Mouse (Mus musculus): ENCODE results near the gene Mlycd.
"Not testable (repeated sequence)": the region's sequence is repeated elsewhere in the genome, so short reads cannot be mapped to it uniquely, and the experiment has no call there.

Gene Mlycd

GRCm38 (mm10) chr8:119394524-119395026, at the start of gene Mlycd:
Gene Mlycd (plus strand): TSS chr8:119394878.
- peak; percentile 84 for DNase-seq (ENCODE audit: low spot score in 2 of 2)

- DNase-seq (ENCODE audit: low spot score in 2 of 2), result peak in 1 of 2 experiments; percentile 5
Observed at GRCm38 (mm10) chr8:119345029-119345682, 49.5 kb upstream of the Mlycd start.

GRCm38 (mm10) chr8:119345683-119346075, 49.0 kb upstream of the Mlycd start:
- peak; percentile 8 to 20 for DNase-seq (ENCODE audit: low spot score in 2 of 2)

GRCm38 (mm10) chr8:119351647-119352046, 43.0 kb upstream of the Mlycd start:
- no peak for DNase-seq (ENCODE audit: low spot score in 2 of 2)

- no peak for DNase-seq (ENCODE audit: low spot score in 2 of 2)
Observed at GRCm38 (mm10) chr8:119352977-119353658, 41.6 kb upstream of the Mlycd start.

- no peak for DNase-seq (ENCODE audit: low spot score in 2 of 2)
Observed at GRCm38 (mm10) chr8:119353659-119354023, 41.0 kb upstream of the Mlycd start.

GRCm38 (mm10) chr8:119356631-119357030, 38.0 kb upstream of the Mlycd start:
- DNase-seq (ENCODE audit: low spot score in 2 of 2), result not testable (repeated sequence)

DNA sequence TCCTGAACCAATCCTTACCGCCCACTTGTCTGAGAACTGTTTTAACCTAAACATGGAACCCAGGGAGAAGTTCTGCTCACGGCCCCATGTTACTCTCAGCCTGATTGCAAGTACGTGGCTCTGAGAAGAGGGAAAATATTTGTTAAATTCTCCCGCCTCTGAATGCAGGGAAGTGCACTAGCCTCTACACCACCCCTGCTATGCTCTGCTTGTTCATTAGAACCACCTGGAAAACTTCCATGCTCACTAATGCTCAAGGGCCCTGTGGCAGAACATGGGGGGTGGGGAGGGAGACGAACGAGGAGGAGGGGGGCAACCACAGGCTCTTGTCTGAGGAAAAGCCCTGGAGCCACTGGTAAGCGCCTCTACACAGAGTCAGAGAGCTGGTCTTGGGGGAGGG, 36.5 kb upstream of the Mlycd start:
- no peak for DNase-seq (ENCODE audit: low spot score in 2 of 2)

DNA sequence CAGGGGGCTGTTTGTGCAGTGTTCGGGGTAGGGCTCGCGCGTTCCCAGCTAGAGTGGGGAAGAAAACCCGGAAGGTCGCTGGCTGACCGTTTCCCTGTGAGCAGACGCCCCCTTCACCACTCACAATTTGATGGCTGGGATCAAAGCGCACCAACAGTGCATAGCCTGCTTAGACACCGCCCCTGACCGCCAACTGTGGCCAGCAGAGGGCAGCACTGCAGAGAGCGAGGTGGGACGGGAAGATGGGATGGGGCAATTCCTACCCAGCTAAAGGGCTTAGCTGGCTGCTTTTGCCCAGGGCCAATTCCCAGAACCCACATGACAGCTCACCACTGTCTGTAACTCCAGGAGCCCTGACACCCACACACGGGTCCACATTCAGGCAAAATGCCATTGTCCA, 35.8 kb upstream of the Mlycd start:
- peak; percentile 29 to 71 for DNase-seq (ENCODE audit: low spot score in 2 of 2)

- no peak for DNase-seq (ENCODE audit: low spot score in 2 of 2)
Observed at GRCm38 (mm10) chr8:119360686-119361295, 33.9 kb upstream of the Mlycd start.

- DNase-seq (ENCODE audit: low spot score in 2 of 2), result not testable (repeated sequence)
Observed at GRCm38 (mm10) chr8:119374716-119375115, 20.0 kb upstream of the Mlycd start.

DNA sequence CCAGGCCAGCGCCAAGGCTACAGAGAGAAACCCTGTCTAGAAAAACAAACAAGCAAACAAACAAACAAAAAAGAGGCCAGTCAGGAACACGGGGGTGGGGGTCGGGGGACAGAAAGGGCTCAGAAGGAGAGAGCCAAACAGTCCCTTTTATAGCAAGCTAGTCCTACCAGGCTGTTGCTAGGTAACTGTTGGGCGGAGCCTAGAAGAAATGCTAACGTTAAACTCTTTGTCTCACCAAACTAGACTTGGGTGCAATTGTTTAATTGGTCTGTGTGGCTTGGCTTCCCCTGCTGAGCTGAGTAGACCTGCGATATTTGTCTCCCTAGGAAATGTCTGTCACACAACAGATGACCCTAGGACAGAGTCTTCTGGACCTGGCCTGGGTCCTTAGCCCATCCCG, 16.2 kb upstream of the Mlycd start:
- DNase-seq (ENCODE audit: low spot score in 2 of 2), result no peak

GRCm38 (mm10) chr8:119380619-119381018, 14.1 kb upstream of the Mlycd start:
- DNase-seq (ENCODE audit: low spot score in 2 of 2), result peak in 1 of 2 experiments; percentile 28

GRCm38 (mm10) chr8:119384478-119384877, 10.2 kb upstream of the Mlycd start:
- peak; percentile 13 to 57 for DNase-seq (ENCODE audit: low spot score in 2 of 2)

DNA sequence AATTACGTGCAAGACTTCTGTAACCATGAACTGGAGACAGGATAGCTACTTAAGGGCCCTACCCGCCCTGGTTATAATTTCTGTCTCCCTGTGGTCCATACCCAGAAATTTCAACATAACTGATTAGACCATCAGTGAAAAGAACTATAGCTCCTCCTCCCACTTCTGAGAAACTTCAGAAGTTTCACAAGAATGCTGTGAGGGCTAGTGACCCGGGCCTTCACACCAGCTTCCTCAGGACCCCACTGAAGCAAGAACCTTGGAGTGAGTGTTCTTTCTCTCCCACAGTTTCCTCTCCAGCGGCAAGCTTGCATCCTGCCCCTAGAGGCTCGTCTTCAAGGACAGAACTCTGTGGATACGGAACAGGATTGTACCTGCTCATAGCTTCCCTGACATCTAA, 8.8 kb upstream of the Mlycd start:
- DNase-seq (ENCODE audit: low spot score in 2 of 2), result no peak

DNA sequence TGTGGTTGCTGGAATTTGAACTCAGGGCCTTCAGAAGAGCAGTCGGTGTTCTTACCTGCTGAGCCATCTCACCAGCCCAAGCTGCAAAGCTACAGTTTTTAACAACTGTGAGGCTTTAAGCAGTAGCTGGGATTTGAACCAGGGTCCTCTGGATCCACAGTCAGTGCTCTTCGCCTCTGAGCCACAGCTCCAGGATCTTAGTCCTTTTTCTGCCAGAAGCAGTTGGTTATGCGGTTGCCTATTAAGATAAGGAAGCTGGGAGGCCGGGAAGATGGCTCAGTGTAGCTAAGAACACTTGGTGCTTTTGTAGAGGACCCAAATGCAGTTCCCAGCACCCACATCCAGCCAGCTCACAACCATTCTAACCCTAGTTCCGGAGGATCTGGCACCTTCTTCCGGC, 7.7 kb upstream of the Mlycd start:
- DNase-seq (ENCODE audit: low spot score in 2 of 2), result no peak

DNA sequence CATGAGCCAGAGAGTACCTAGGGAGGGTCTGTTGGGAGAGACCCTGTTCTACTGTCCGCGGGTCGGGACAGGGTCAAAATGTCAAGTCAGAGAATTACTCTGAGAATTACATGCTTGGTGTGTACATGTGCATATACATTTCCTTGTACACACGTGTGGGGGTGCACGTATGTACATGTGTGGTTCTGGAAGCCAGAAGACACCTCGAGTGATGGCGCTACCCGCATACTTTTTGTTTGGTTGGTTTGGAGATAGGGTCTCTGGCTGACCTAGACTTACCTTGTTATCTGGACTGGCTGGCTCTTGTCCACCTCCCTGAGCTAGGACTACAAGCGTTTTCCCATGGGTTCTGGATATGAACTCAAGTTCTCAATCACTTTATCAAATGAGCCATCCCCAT, 581 bp upstream of the Mlycd start:
- DNase-seq (ENCODE audit: low spot score in 2 of 2), result no peak

DNA sequence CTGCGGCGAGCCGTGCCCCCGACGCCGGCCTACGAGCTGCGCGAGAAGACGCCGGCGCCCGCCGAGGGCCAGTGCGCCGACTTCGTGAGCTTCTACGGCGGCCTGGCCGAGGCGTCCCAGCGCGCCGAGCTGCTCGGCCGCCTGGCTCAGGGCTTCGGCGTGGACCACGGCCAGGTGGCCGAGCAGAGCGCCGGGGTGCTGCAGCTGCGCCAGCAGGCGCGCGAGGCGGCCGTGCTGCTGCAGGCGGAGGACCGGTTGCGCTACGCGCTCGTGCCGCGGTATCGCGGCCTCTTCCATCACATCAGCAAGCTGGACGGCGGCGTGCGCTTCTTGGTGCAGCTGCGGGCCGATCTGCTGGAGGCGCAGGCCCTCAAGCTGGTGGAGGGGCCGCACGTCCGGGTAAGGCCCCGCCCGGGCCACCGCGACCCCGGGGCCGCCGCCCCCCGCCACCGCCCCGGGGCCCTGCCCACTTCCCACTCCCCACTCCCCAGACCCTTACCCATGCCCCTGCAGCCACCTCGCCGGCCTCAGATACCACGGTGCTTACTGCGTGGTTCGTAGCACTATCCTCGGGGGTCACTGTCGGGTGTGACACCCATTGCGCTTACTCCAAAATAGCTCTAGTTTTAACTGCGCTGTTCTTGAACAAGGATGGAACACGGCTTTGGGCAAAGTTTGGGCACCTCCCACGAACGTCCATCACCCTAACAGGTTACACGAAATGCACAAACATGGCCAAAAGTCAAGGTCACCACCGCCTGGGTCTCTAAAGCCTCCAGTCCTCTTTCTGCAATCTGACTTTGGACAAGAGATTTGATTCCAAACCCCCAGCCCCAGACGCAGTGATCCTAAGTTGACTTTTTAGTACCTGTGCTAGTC, 633 bp downstream of the Mlycd start:
- no peak for DNase-seq (ENCODE audit: low spot score in 2 of 2)

GRCm38 (mm10) chr8:119398558-119398957, 3.9 kb downstream of the Mlycd start:
- no peak for DNase-seq (ENCODE audit: low spot score in 2 of 2)

GRCm38 (mm10) chr8:119399255-119399654, 4.6 kb downstream of the Mlycd start:
- no peak for DNase-seq (ENCODE audit: low spot score in 2 of 2)

DNA sequence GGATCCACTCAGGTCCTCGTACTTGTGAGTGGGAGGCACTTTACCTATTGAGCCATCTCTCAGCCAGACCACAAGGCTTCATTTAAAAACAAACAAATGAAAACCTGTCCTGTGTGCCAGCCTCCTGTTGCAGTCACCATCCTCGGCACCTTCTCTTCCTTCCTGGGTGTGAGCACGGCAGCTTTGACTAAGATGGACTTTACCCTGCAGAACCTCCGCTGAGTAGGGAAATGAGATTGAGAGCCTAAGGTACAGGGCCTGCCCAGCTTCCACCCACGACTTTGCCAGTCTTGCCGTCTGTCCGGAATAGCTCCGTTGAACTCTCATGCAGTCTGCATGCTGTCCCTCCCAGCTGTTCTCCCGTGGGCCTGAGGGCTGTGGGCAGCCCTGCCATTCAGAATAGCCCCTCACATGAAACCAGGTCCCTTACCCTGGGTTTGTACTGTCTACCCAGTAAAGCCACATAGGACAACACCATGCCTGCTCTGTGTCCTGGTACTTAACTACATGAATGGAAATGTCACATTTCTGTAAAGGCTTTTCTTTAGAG, 5.5 kb downstream of the Mlycd start:
- DNase-seq (ENCODE audit: low spot score in 2 of 2), result no peak

- DNase-seq (ENCODE audit: low spot score in 2 of 2), result no peak
Observed at GRCm38 (mm10) chr8:119400904-119401303, 6.2 kb downstream of the Mlycd start.

Measured in thymus, postnatal 10 days (tissue).